Mouse (Mus musculus) midbrain, postnatal 0 days (tissue): ENCODE data around the gene Hbb-bs. TPM values are rescaled to one million over a fixed set of nuclear protein-coding genes. Genes with fewer than 3 reads are reported as not detected.
A peak's percentile ranks its signal among the peaks of the same experiment; 100 is the strongest.
"Not testable (repeated sequence)": the region's sequence is repeated elsewhere in the genome, so short reads cannot be mapped to it uniquely, and the experiment has no call there.

Experiments used
- ATAC-seq: fragments of 200-750 bp; cut with Nextera tagmentation; 2 replicates; pipeline ENCODE4 v1.8.0; 2017; ENCODE audit warnings: moderate number of reproducible peaks, mild to moderate bottlenecking, moderate TSS enrichment, moderate library complexity; ENCODE audit not compliant: low FRiP score
- DNase-seq: peaks from one replicate; pipeline ENCODE4 v3.0.0-alpha.2; 2015; ENCODE audit warnings: low spot score
- H3K27ac ChIP-seq: fragments of 300-500 bp; sonication (generic); 2 replicates; pipeline ENCODE4 v1.5.1; 2014; ENCODE audit warnings: low read depth, mild to moderate bottlenecking, low read length, mixed read lengths
- H3K27me3 ChIP-seq: fragments of 300-500 bp; sonication (generic); 2 replicates; pipeline ENCODE4 v1.6.1; 2014; ENCODE audit warnings: low read length, control low read depth, mixed read lengths; ENCODE audit not compliant: insufficient read depth
- H3K36me3 ChIP-seq: fragments of 300-500 bp; sonication (generic); 2 replicates; pipeline ENCODE4 v1.6.1; 2014; ENCODE audit warnings: low read length, control low read depth, mixed read lengths; ENCODE audit not compliant: insufficient read depth
- H3K4me1 ChIP-seq: fragments of 300-500 bp; sonication (generic); 2 replicates; pipeline ENCODE4 v1.6.1; 2014; ENCODE audit warnings: mild to moderate bottlenecking, control low read depth, antibody characterized with exemption, low read length, mixed read lengths; ENCODE audit not compliant: insufficient read depth
- H3K4me2 ChIP-seq: fragments of 300-500 bp; sonication (generic); 2 replicates; pipeline ENCODE4 v1.6.1; 2014; ENCODE audit warnings: low read depth, mild to moderate bottlenecking, low read length, mixed read lengths; ENCODE audit not compliant: poor library complexity, severe bottlenecking
- H3K4me3 ChIP-seq: fragments of 300-500 bp; sonication (generic); 2 replicates; pipeline ENCODE4 v1.5.1; 2014; ENCODE audit warnings: low read depth, mild to moderate bottlenecking, low read length, moderate library complexity
- H3K9ac ChIP-seq: fragments of 300-500 bp; sonication (generic); replicated peaks from 2 replicates; pipeline ENCODE4 v1.6.1; 2014; ENCODE audit warnings: mild to moderate bottlenecking, low read length, moderate library complexity, mixed read lengths; ENCODE audit not compliant: poor library complexity, severe bottlenecking
- H3K9me3 ChIP-seq: fragments of 300-500 bp; sonication (generic); 2 replicates; pipeline ENCODE4 v1.6.1; 2016; ENCODE audit warnings: low read length, control low read depth
- CTCF ChIP-seq: IDR thresholded peaks from 2 replicates; pipeline ENCODE4 v1.5.1; 2016; ENCODE audit warnings: antibody characterized with exemption, mild to moderate bottlenecking
- WGBS: fragments of 180-500 bp; shearing (Covaris S2); extraction: QIAGEN DNeasy Blood & Tissue Kit; methylation state at CpG from one replicate; pipeline ENCODE4 v1.1.7; 2014; 5-methylcytosine and 5-hydroxymethylcytosine counted together
- polyA plus RNA-seq: library from polyadenylated mRNA; unstranded; fragments of >200 nt; fragmentation: Nextera tagmentation; extraction: Ambion mirVana; gene quantifications from 2 replicates; pipeline ENCODE4 v1.2.1, GENCODE M21; 2015
- total RNA-seq: library from RNA; depleted of rRNA; stranded (reverse); fragments of >200 nt; gene quantifications from 2 replicates; pipeline ENCODE4 v1.2.3, GENCODE M21; 2014

Hbb-bs gene
- total and polyA plus RNA-seq, 2 experiments from 2014 or later, result 771 to 1,016 TPM

- no peaks in the 10 kb centered on the region for H3K27me3 ChIP-seq
- no peak for DNase-seq
- no peak overlapping the region for H3K4me3 ChIP-seq
- no peaks in the 10 kb centered on the region for H3K9me3 ChIP-seq
- TF ChIP-seq CTCF, result no peak
- H3K27ac ChIP-seq, result no peak overlapping the region
- 74% methylated on average over 1 of the region's 1 CpGs for WGBS
- H3K9ac ChIP-seq, result no peak overlapping the region
- no peaks in the 10 kb centered on the region for H3K4me1 ChIP-seq
- H3K36me3 ChIP-seq, result no peaks in the 10 kb centered on the region
- ATAC-seq, result no peak
- no peak overlapping the region for H3K4me2 ChIP-seq
Measured at GRCm38 (mm10) chr7:103809801-103810155, 18.1 kb downstream of the Hbb-bs start.

DNA sequence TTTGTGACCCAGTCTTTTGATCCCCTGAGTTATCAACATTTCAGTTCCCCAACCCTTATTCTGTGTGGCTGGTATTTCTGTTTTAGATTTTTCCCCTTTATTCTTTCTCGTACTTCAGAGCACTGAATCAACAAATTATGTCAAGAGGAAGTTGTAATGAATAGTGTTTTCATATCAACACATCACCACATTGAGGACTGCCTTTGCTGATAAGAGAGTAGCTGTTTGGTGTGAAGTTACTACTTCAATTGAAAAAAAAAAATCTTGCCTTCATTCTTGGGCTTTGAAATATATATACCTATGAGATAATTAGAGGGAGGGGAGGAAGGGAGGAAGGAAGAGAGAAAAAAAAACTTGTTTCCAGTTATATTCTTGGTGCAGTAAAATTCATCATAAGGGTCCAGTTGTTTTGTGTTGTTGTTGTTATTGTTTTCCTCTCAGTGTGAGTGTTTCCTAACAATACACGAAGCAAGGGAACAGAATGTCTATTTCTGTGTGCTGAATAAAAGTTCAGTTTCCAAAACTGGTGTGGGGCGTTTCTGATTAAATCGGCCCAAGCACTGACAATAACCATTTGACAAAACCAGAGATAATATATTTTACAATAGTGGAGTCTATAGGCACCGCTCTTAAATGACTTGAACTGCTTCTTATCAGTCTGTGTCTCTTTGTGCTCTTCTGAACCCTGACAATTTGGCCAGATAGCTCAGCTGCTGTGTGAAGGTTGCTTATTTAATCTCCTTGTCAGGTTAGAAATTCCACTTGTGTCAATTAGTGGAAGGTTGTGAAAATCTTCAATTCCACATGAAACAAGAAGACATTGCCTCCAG, 18.7 kb downstream of the Hbb-bs start:
- Histone ChIP-seq H3K4me3 (no peak overlapping the region), H3K9me3 (no peaks in the 10 kb centered on the region), H3K4me1 (no peaks in the 10 kb centered on the region), H3K4me2 (no peak overlapping the region), H3K36me3 (no peaks in the 10 kb centered on the region), H3K27me3 (no peaks in the 10 kb centered on the region), H3K27ac (no peak overlapping the region), H3K9ac (no peak overlapping the region)
- DNase-seq, result no peak
- no peak for ATAC-seq
- 70% methylated on average over 5 of the region's 5 CpGs for WGBS
- no peak for TF ChIP-seq CTCF

DNA sequence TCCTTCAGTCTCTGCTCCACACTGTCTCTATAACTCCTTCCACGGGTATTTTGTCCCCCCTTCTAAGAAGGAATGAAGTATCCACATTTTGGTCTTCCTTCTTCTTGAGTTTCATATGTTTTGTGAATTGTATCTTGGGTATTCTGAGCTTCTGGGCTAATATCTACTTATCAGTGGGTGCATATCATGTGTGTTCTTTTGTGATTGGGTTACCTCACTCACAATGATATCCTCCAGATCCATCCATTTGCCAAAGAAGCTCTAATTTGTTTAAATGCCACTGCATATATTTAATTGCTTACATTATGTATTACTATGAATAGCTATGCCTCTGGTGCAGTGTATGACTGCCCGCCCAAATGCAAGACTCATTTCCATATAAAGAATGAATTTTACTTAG, 19.8 kb downstream of the Hbb-bs start:
- not testable (repeated sequence) for H3K4me1 ChIP-seq, ATAC-seq, H3K9ac ChIP-seq, H3K36me3 ChIP-seq, H3K27ac ChIP-seq, H3K27me3 ChIP-seq, DNase-seq, H3K4me3 ChIP-seq, H3K9me3 ChIP-seq, H3K4me2 ChIP-seq
- 76% methylated on average over 2 of the region's 2 CpGs for WGBS

GRCm38 (mm10) chr7:103806856-103807255, 21.0 kb downstream of the Hbb-bs start:
- Histone ChIP-seq H3K27ac (no peak overlapping the region), H3K36me3 (no peaks in the 10 kb centered on the region), H3K9ac (no peak overlapping the region), H3K9me3 (no peaks in the 10 kb centered on the region), H3K4me1 (no peaks in the 10 kb centered on the region), H3K27me3 (no peaks in the 10 kb centered on the region), H3K4me2 (no peak overlapping the region), H3K4me3 (no peak overlapping the region)
- 63% methylated on average over 1 of the region's 1 CpGs for WGBS
- ATAC-seq (no peak), DNase-seq (peak; percentile 64)
- TF ChIP-seq CTCF, result peak; percentile 70

- ATAC-seq, result no peak
- H3K27ac ChIP-seq, result no peak overlapping the region
- no peak for DNase-seq
Measured at GRCm38 (mm10) chr7:103792669-103793388, 35.1 kb downstream of the Hbb-bs start.

GRCm38 (mm10) chr7:103791721-103792120, 36.2 kb downstream of the Hbb-bs start, which contains the start of gene Olfr67:
TSS of gene Olfr67 (minus strand) at chr7:103791821.
- DNase-seq (no peak), ATAC-seq (no peak)
- Histone ChIP-seq H3K27me3 (no peaks in the 10 kb centered on the region), H3K9ac (no peak within 1 kb of the TSS), H3K36me3 (no peaks in the 10 kb centered on the region), H3K4me2 (no peak within 1 kb of the TSS), H3K27ac (no peak within 1 kb of the TSS), H3K4me3 (no peak within 1 kb of the TSS), H3K4me1 (no peaks in the 10 kb centered on the region), H3K9me3 (no peaks in the 10 kb centered on the region)
- 83% methylated on average over 3 of the region's 3 CpGs for WGBS
- no peak for TF ChIP-seq CTCF

More at GRCm38 (mm10) chr7:103792669-103793388, 35.1 kb downstream of the Hbb-bs start:
- Histone ChIP-seq H3K4me1 (no peaks in the 10 kb centered on the region), H3K9me3 (no peaks in the 10 kb centered on the region), H3K36me3 (no peaks in the 10 kb centered on the region), H3K27me3 (no peaks in the 10 kb centered on the region), H3K4me3 (no peak overlapping the region), H3K9ac (no peak overlapping the region), H3K4me2 (no peak overlapping the region)
- no peak for TF ChIP-seq CTCF
- WGBS, result 20% methylated on average over 4 of the region's 4 CpGs
